Mouse (Mus musculus): Measurements from ENCODE around the gene Tmtc1. TPM values are rescaled to one million over a fixed set of nuclear protein-coding genes. Genes with fewer than 3 reads are reported as not detected.

The Tmtc1 gene
- total and polyA plus RNA-seq, 2 experiments, result 0.16 to 0.46 TPM

- peak; percentile 99 for DNase-seq (ENCODE audit: extremely low read depth, low read depth, low spot score)
- Histone ChIP-seq H3K4me3 (ENCODE audit: insufficient read depth, low read depth, low read length) (peak within 1 kb of the TSS; percentile 86), H3K79me2 (ENCODE audit: control insufficient read depth, insufficient read depth, low read length) (peaks cover 15% of the 10 kb centered on the region; the same call in 1 of the 2 replicates), H3K4me1 (ENCODE audit: control insufficient read depth, insufficient read depth, low read length) (peaks cover 18% of the 10 kb centered on the region), H3K9ac (ENCODE audit: low read depth, low read length) (peak within 1 kb of the TSS; percentile 91), H3K36me3 (ENCODE audit: control insufficient read depth, insufficient read depth, low read length) (no peaks in the 10 kb centered on the region; the same call in 1 of the 2 replicates), H3K27me3 (ENCODE audit: control insufficient read depth, insufficient read depth, low read length) (no peaks in the 10 kb centered on the region), H3K27ac (replicated peaks; ENCODE audit: insufficient read depth, low read depth, low read length) (peak within 1 kb of the TSS; percentile 81)
- TF ChIP-seq POLR2A (IDR thresholded peaks at IDR 0.05; ENCODE audit: extremely low read depth, insufficient read depth, low read length) (peak; percentile 68), CTCF (IDR thresholded peaks at IDR 0.05; ENCODE audit: low read depth, low read length) (no peak)
- under 1% methylated on average over 61 of the region's 61 CpGs for WGBS
Measured at GRCm38 (mm10) chr6:148211897-148212680, 232.1 kb downstream of the Tmtc1 start, which contains the start of gene Ergic2. TSS of gene Ergic2 (minus strand) at chr6:148212374.

GRCm38 (mm10) chr6:148211391-148211876 lies 232.8 kb downstream of the Tmtc1 start:
- H3K27ac ChIP-seq (replicated peaks; ENCODE audit: insufficient read depth, low read depth, low read length), result peak overlapping the region; percentile 72
- WGBS, result under 1% methylated on average over 51 of the region's 51 CpGs

GRCm38 (mm10) chr6:148207522-148207921 lies 236.7 kb downstream of the Tmtc1 start:
- H3K79me2 ChIP-seq (ENCODE audit: control insufficient read depth, insufficient read depth, low read length), result peaks cover 19% of the 10 kb centered on the region; the same call in 1 of the 2 replicates
- no peak for DNase-seq (ENCODE audit: extremely low read depth, low read depth, low spot score)
- no peak overlapping the region for H3K9ac ChIP-seq (ENCODE audit: low read depth, low read length)
- peaks cover 21% of the 10 kb centered on the region for H3K36me3 ChIP-seq (ENCODE audit: control insufficient read depth, insufficient read depth, low read length)
- H3K27me3 ChIP-seq (ENCODE audit: control insufficient read depth, insufficient read depth, low read length), result no peaks in the 10 kb centered on the region
- TF ChIP-seq CTCF (IDR thresholded peaks at IDR 0.05; ENCODE audit: low read depth, low read length), result no peak
- TF ChIP-seq POLR2A (IDR thresholded peaks at IDR 0.05; ENCODE audit: extremely low read depth, insufficient read depth, low read length), result no peak
- 77% methylated on average over 1 of the region's 1 CpGs for WGBS
- no peak overlapping the region for H3K27ac ChIP-seq (replicated peaks; ENCODE audit: insufficient read depth, low read depth, low read length)
- H3K4me3 ChIP-seq (ENCODE audit: insufficient read depth, low read depth, low read length), result no peak overlapping the region
- peaks cover 15% of the 10 kb centered on the region for H3K4me1 ChIP-seq (ENCODE audit: control insufficient read depth, insufficient read depth, low read length)

More at GRCm38 (mm10) chr6:148211391-148211876, 232.8 kb downstream of the Tmtc1 start:
- Histone ChIP-seq H3K9ac (ENCODE audit: low read depth, low read length) (peak overlapping the region; percentile 91), H3K36me3 (ENCODE audit: control insufficient read depth, insufficient read depth, low read length) (no peaks in the 10 kb centered on the region), H3K4me3 (ENCODE audit: insufficient read depth, low read depth, low read length) (peak overlapping the region; percentile 86), H3K79me2 (ENCODE audit: control insufficient read depth, insufficient read depth, low read length) (peaks cover 19% of the 10 kb centered on the region; the same call in 1 of the 2 replicates), H3K27me3 (ENCODE audit: control insufficient read depth, insufficient read depth, low read length) (no peaks in the 10 kb centered on the region), H3K4me1 (ENCODE audit: control insufficient read depth, insufficient read depth, low read length) (peaks cover 18% of the 10 kb centered on the region)
- DNase-seq (ENCODE audit: extremely low read depth, low read depth, low spot score), result no peak
- TF ChIP-seq POLR2A (IDR thresholded peaks at IDR 0.05; ENCODE audit: extremely low read depth, insufficient read depth, low read length) (no peak), CTCF (IDR thresholded peaks at IDR 0.05; ENCODE audit: low read depth, low read length) (no peak)

- Histone ChIP-seq H3K27ac (replicated peaks; ENCODE audit: insufficient read depth, low read depth, low read length) (no peak overlapping the region), H3K4me3 (ENCODE audit: insufficient read depth, low read depth, low read length) (no peak overlapping the region), H3K9ac (ENCODE audit: low read depth, low read length) (no peak overlapping the region), H3K36me3 (ENCODE audit: control insufficient read depth, insufficient read depth, low read length) (peaks cover 37% of the 10 kb centered on the region), H3K27me3 (ENCODE audit: control insufficient read depth, insufficient read depth, low read length) (no peaks in the 10 kb centered on the region), H3K79me2 (ENCODE audit: control insufficient read depth, insufficient read depth, low read length) (peaks cover 12% of the 10 kb centered on the region; the same call in 1 of the 2 replicates), H3K4me1 (ENCODE audit: control insufficient read depth, insufficient read depth, low read length) (peaks cover 15% of the 10 kb centered on the region)
- peak; percentile 28 for DNase-seq (ENCODE audit: extremely low read depth, low read depth, low spot score)
- TF ChIP-seq CTCF (IDR thresholded peaks at IDR 0.05; ENCODE audit: low read depth, low read length) (no peak), POLR2A (IDR thresholded peaks at IDR 0.05; ENCODE audit: extremely low read depth, insufficient read depth, low read length) (no peak)
- WGBS, result 26% methylated on average over 1 of the region's 1 CpGs
Measured at GRCm38 (mm10) chr6:148205134-148205533, 239.1 kb downstream of the Tmtc1 start.

GRCm38 (mm10) chr6:148199729-148200128 lies 244.5 kb downstream of the Tmtc1 start:
- no peaks in the 10 kb centered on the region for H3K27me3 ChIP-seq (ENCODE audit: control insufficient read depth, insufficient read depth, low read length)
- no peak overlapping the region for H3K4me3 ChIP-seq (ENCODE audit: insufficient read depth, low read depth, low read length)
- H3K36me3 ChIP-seq (ENCODE audit: control insufficient read depth, insufficient read depth, low read length), result peaks cover 58% of the 10 kb centered on the region
- peak; percentile 79 for DNase-seq (ENCODE audit: extremely low read depth, low read depth, low spot score)
- H3K27ac ChIP-seq (replicated peaks; ENCODE audit: insufficient read depth, low read depth, low read length), result peak overlapping the region; percentile 69
- H3K4me1 ChIP-seq (ENCODE audit: control insufficient read depth, insufficient read depth, low read length), result peaks cover 17% of the 10 kb centered on the region
- TF ChIP-seq CTCF (IDR thresholded peaks at IDR 0.05; ENCODE audit: low read depth, low read length) (no peak), POLR2A (IDR thresholded peaks at IDR 0.05; ENCODE audit: extremely low read depth, insufficient read depth, low read length) (no peak)
- no peaks in the 10 kb centered on the region; the same call in 1 of the 2 replicates for H3K79me2 ChIP-seq (ENCODE audit: control insufficient read depth, insufficient read depth, low read length)
- H3K9ac ChIP-seq (ENCODE audit: low read depth, low read length), result peak overlapping the region; percentile 36; the same call in 1 of the 2 replicates
- 35% methylated on average over 3 of the region's 3 CpGs for WGBS

Measured in liver, adult 2 months (tissue).